Mouse (Mus musculus): ENCODE results near the gene Pzp. TPM values are rescaled to one million over a fixed set of nuclear protein-coding genes. Genes with fewer than 3 reads are reported as not detected.

Gene Pzp
- polyA plus RNA-seq, 1 experiment from 2014 or later: 0.35 TPM

GRCm38 (mm10) chr6:128435474-128435873 is 91.0 kb downstream of the Pzp start:
- peak; percentile 86 for DNase-seq (ENCODE audit: low spot score)
- H3K27ac ChIP-seq (ENCODE audit: low read length): peak overlapping the region; percentile 1; the same call in 1 of the 2 replicates
- TF ChIP-seq EP300 (IDR thresholded peaks at IDR 0.05) (peak; percentile 63), CTCF (IDR thresholded peaks at IDR 0.05) (no peak)

More at GRCm38 (mm10) chr6:128435474-128435873, 91.0 kb downstream of the Pzp start:
- Histone ChIP-seq H3K36me3 (ENCODE audit: insufficient read depth, low read length) (peaks cover 31% of the 10 kb centered on the region), H3K27me3 (replicated peaks; ENCODE audit: insufficient read depth, low read length) (no peaks in the 10 kb centered on the region), H3K4me3 (ENCODE audit: low read depth, low read length) (no peak overlapping the region), H3K4me2 (replicated peaks; ENCODE audit: low read depth, low read length) (no peak overlapping the region), H3K4me1 (ENCODE audit: insufficient read depth, low read depth, low read length) (peaks cover 12% of the 10 kb centered on the region; the same call in 1 of the 2 replicates), H3K9me3 (ENCODE audit: low read length) (no peaks in the 10 kb centered on the region), H3K9ac (replicated peaks; ENCODE audit: low read depth) (no peak overlapping the region)
- 19% methylated on average over 5 of the region's 5 CpGs for WGBS
- peak; percentile 4; the same call in 1 of the 2 replicates for ATAC-seq

Other genes starting within 250 kb of the Pzp start
- gene Tead4, start 225.9 kb downstream of the Pzp start, polyA plus RNA-seq (2015; fragmentation: Nextera tagmentation; extraction: Ambion mirVana): 9.6 and 10.3 TPM in 2 replicates
- gene Tulp3, start 170.9 kb downstream of the Pzp start, polyA plus RNA-seq (2015; fragmentation: Nextera tagmentation; extraction: Ambion mirVana): 9.5 and 10.9 TPM in 2 replicates
- gene Rhno1, start 163.8 kb downstream of the Pzp start, polyA plus RNA-seq (2015; fragmentation: Nextera tagmentation; extraction: Ambion mirVana): 41.8 and 43.8 TPM in 2 replicates
- gene Foxm1, start 163.8 kb downstream of the Pzp start, polyA plus RNA-seq (2015; fragmentation: Nextera tagmentation; extraction: Ambion mirVana): 1.3 and 2.0 TPM in 2 replicates
- gene Tex52, start 151.3 kb downstream of the Pzp start, polyA plus RNA-seq (2015; fragmentation: Nextera tagmentation; extraction: Ambion mirVana): 0.13 and 0.17 TPM in 2 replicates
- gene Gm44596, start 151.2 kb downstream of the Pzp start, polyA plus RNA-seq (2015; fragmentation: Nextera tagmentation; extraction: Ambion mirVana): not detected in 2 replicates
- gene Nrip2, start 127.4 kb downstream of the Pzp start, polyA plus RNA-seq (2015; fragmentation: Nextera tagmentation; extraction: Ambion mirVana): 1.0 and 1.2 TPM in 2 replicates
- 16.4 and 19.8 TPM in 2 replicates for gene Itfg2, start 101.8 kb downstream of the Pzp start, polyA plus RNA-seq (2015; fragmentation: Nextera tagmentation; extraction: Ambion mirVana)
- gene Fkbp4, start 88.0 kb downstream of the Pzp start, polyA plus RNA-seq (2015; fragmentation: Nextera tagmentation; extraction: Ambion mirVana): 156 and 165 TPM in 2 replicates
- gene A2ml1, start 54.9 kb upstream of the Pzp start, polyA plus RNA-seq (2015; fragmentation: Nextera tagmentation; extraction: Ambion mirVana): 10.1 and 10.8 TPM in 2 replicates
- gene Klrb1a, start 96.8 kb upstream of the Pzp start, polyA plus RNA-seq (2015; fragmentation: Nextera tagmentation; extraction: Ambion mirVana): not detected in 2 replicates
- gene Clec2h, start 135.7 kb upstream of the Pzp start, polyA plus RNA-seq (2015; fragmentation: Nextera tagmentation; extraction: Ambion mirVana): not detected in 2 replicates
- not detected in 2 replicates for gene Klrb1, start 196.3 kb upstream of the Pzp start, polyA plus RNA-seq (2015; fragmentation: Nextera tagmentation; extraction: Ambion mirVana)

Data from lung, postnatal 0 days (tissue).